Mouse (Mus musculus) kidney, embryonic 15.5 days (tissue): ENCODE measurements around the gene Dlgap5. TPM values are rescaled to one million over a fixed set of nuclear protein-coding genes. Genes with fewer than 3 reads are reported as not detected.

Experiments used
- ATAC-seq: fragments of 200-750 bp; cut with Nextera tagmentation; replicated peaks from 2 replicates; pipeline ENCODE4 v1.8.0; 2017; ENCODE audit warnings: moderate TSS enrichment; ENCODE audit not compliant: low FRiP score
- H3K27ac ChIP-seq: fragments of 300-500 bp; sonication (generic); 2 replicates; pipeline ENCODE4 v1.5.1; 2015; ENCODE audit warnings: mild to moderate bottlenecking, inconsistent platforms
- H3K27me3 ChIP-seq: fragments of 300-500 bp; sonication (generic); 2 replicates; pipeline ENCODE4 v1.6.1; 2015; ENCODE audit warnings: inconsistent platforms
- H3K36me3 ChIP-seq: fragments of 300-500 bp; sonication (generic); 2 replicates; pipeline ENCODE4 v1.6.1; 2015; ENCODE audit warnings: inconsistent platforms
- H3K4me1 ChIP-seq: fragments of 300-500 bp; sonication (generic); 2 replicates; pipeline ENCODE4 v1.6.1; 2015; ENCODE audit warnings: inconsistent platforms
- H3K4me2 ChIP-seq: fragments of 300-500 bp; sonication (generic); 2 replicates; pipeline ENCODE4 v1.6.1; 2015; ENCODE audit warnings: moderate library complexity, mild to moderate bottlenecking, inconsistent platforms
- H3K4me3 ChIP-seq: fragments of 300-500 bp; sonication (generic); replicated peaks from 2 replicates; pipeline ENCODE4 v1.5.1; 2015; ENCODE audit warnings: mild to moderate bottlenecking, inconsistent platforms
- H3K9ac ChIP-seq: fragments of 300-500 bp; sonication (generic); 2 replicates; pipeline ENCODE4 v1.6.1; 2015; ENCODE audit warnings: mild to moderate bottlenecking, inconsistent platforms
- H3K9me3 ChIP-seq: fragments of 300-500 bp; sonication (generic); replicated peaks from 2 replicates; pipeline ENCODE4 v1.6.1; 2016; ENCODE audit warnings: inconsistent platforms
- WGBS: fragments of 180-500 bp; shearing (Covaris S2); methylation state at CpG from one replicate; pipeline ENCODE4 v1.1.7; 2015; ENCODE audit warnings: mixed read lengths; 5-methylcytosine and 5-hydroxymethylcytosine counted together
- polyA plus RNA-seq: library from polyadenylated mRNA; unstranded; fragments of >200 nt; fragmentation: Nextera tagmentation; extraction: Ambion mirVana; gene quantifications from 2 replicates; pipeline ENCODE4 v1.2.1, GENCODE M21; 2015

Dlgap5 gene
- polyA plus RNA-seq, 1 experiment from 2014 or later = 53.9 TPM

- 85% methylated on average over 10 of the region's 10 CpGs for WGBS
- ATAC-seq = no peak
- Histone ChIP-seq H3K4me3 (no peak overlapping the region), H3K9ac (no peak overlapping the region), H3K36me3 (no peaks in the 10 kb centered on the region), H3K4me2 (no peak overlapping the region), H3K4me1 (no peaks in the 10 kb centered on the region), H3K27me3 (no peaks in the 10 kb centered on the region), H3K9me3 (no peaks in the 10 kb centered on the region), H3K27ac (no peak overlapping the region)
Measured at GRCm38 (mm10) chr14:47340231-47340925, 77.8 kb downstream of the Dlgap5 start.

Other genes starting within 250 kb of the Dlgap5 start
- 2.4 and 4.1 TPM in 2 replicates for gene Gch1, start 229.0 kb downstream of the Dlgap5 start, polyA plus RNA-seq
- 32.7 and 33.9 TPM in 2 replicates for gene Wdhd1, start 141.6 kb downstream of the Dlgap5 start, polyA plus RNA-seq
- gene Socs4, start 141.5 kb downstream of the Dlgap5 start, polyA plus RNA-seq = 3.7 and 3.8 TPM in 2 replicates
- 77.1 and 78.1 TPM in 2 replicates for gene Mapk1ip1l, start 120.1 kb downstream of the Dlgap5 start, polyA plus RNA-seq
- gene Lgals3, start 50.7 kb downstream of the Dlgap5 start, polyA plus RNA-seq = 21.9 and 25.8 TPM in 2 replicates
- gene Fbxo34, start 32.0 kb upstream of the Dlgap5 start, polyA plus RNA-seq = 20.6 and 23.7 TPM in 2 replicates
- gene Atg14, start 152.2 kb upstream of the Dlgap5 start, polyA plus RNA-seq = 15.9 and 17.5 TPM in 2 replicates
- gene Ktn1, start 230.0 kb upstream of the Dlgap5 start, polyA plus RNA-seq = 65.4 and 69.3 TPM in 2 replicates